Mouse (Mus musculus): ENCODE measurements around the gene Disc1. TPM values are rescaled to one million over a fixed set of nuclear protein-coding genes. Genes with fewer than 3 reads are reported as not detected.

Gene Disc1
- polyA plus RNA-seq, 1 experiment from 2014 or later = 1.6 TPM

GRCm38 (mm10) chr8:125156863-125157640 lies 103.1 kb downstream of the Disc1 start:
- Histone ChIP-seq H3K27me3 (replicated peaks; ENCODE audit: control insufficient read depth, insufficient read depth, low read length) (no peaks in the 10 kb centered on the region), H3K4me1 (ENCODE audit: control insufficient read depth, insufficient read depth, low read length) (no peaks in the 10 kb centered on the region), H3K9me3 (ENCODE audit: control insufficient read depth, low read length) (no peaks in the 10 kb centered on the region), H3K4me3 (ENCODE audit: low read depth, low read length) (no peak overlapping the region), H3K4me2 (ENCODE audit: low read depth, low read length) (no peak overlapping the region), H3K27ac (replicated peaks; ENCODE audit: low read depth, low read length) (no peak overlapping the region), H3K36me3 (ENCODE audit: control insufficient read depth, insufficient read depth, low read length) (no peaks in the 10 kb centered on the region), H3K9ac (ENCODE audit: low read depth, low read length) (no peak overlapping the region)
- WGBS = 69% methylated on average over 20 of the region's 20 CpGs
- ATAC-seq (ENCODE audit: low read depth) = no peak
- peak; percentile 27 for DNase-seq (ENCODE audit: low spot score)

- 75% methylated on average over 5 of the region's 5 CpGs for WGBS
- H3K36me3 ChIP-seq (ENCODE audit: control insufficient read depth, insufficient read depth, low read length) = no peaks in the 10 kb centered on the region
- H3K4me2 ChIP-seq (ENCODE audit: low read depth, low read length) = no peak overlapping the region
- ATAC-seq (ENCODE audit: low read depth) = no peak
- H3K4me1 ChIP-seq (ENCODE audit: control insufficient read depth, insufficient read depth, low read length) = no peaks in the 10 kb centered on the region
- no peak overlapping the region for H3K4me3 ChIP-seq (ENCODE audit: low read depth, low read length)
- no peak overlapping the region for H3K9ac ChIP-seq (ENCODE audit: low read depth, low read length)
- H3K27me3 ChIP-seq (replicated peaks; ENCODE audit: control insufficient read depth, insufficient read depth, low read length) = no peaks in the 10 kb centered on the region
- H3K27ac ChIP-seq (replicated peaks; ENCODE audit: low read depth, low read length) = no peak overlapping the region
- H3K9me3 ChIP-seq (ENCODE audit: control insufficient read depth, low read length) = no peaks in the 10 kb centered on the region
- no peak for DNase-seq (ENCODE audit: low spot score)
Measured at GRCm38 (mm10) chr8:125157641-125158005, 103.6 kb downstream of the Disc1 start.

GRCm38 (mm10) chr8:125159387-125159786 lies 105.4 kb downstream of the Disc1 start:
- whole genome bisulfite sequencing = 65% methylated on average over 12 of the region's 12 CpGs
- H3K4me1 ChIP-seq (ENCODE audit: control insufficient read depth, insufficient read depth, low read length) = no peaks in the 10 kb centered on the region
- no peaks in the 10 kb centered on the region for H3K27me3 ChIP-seq (replicated peaks; ENCODE audit: control insufficient read depth, insufficient read depth, low read length)
- no peak overlapping the region for H3K4me3 ChIP-seq (ENCODE audit: low read depth, low read length)
- no peaks in the 10 kb centered on the region for H3K36me3 ChIP-seq (ENCODE audit: control insufficient read depth, insufficient read depth, low read length)
- no peak overlapping the region for H3K27ac ChIP-seq (replicated peaks; ENCODE audit: low read depth, low read length)
- DNase-seq (ENCODE audit: low spot score) (no peak), ATAC-seq (ENCODE audit: low read depth) (no peak)
- no peak overlapping the region for H3K9ac ChIP-seq (ENCODE audit: low read depth, low read length)
- H3K9me3 ChIP-seq (ENCODE audit: control insufficient read depth, low read length) = no peaks in the 10 kb centered on the region
- no peak overlapping the region for H3K4me2 ChIP-seq (ENCODE audit: low read depth, low read length)

GRCm38 (mm10) chr8:125163491-125163890 lies 109.5 kb downstream of the Disc1 start:
- Histone ChIP-seq H3K9me3 (ENCODE audit: control insufficient read depth, low read length) (no peaks in the 10 kb centered on the region), H3K27me3 (replicated peaks; ENCODE audit: control insufficient read depth, insufficient read depth, low read length) (no peaks in the 10 kb centered on the region), H3K4me2 (ENCODE audit: low read depth, low read length) (no peak overlapping the region), H3K9ac (ENCODE audit: low read depth, low read length) (no peak overlapping the region), H3K36me3 (ENCODE audit: control insufficient read depth, insufficient read depth, low read length) (no peaks in the 10 kb centered on the region), H3K27ac (replicated peaks; ENCODE audit: low read depth, low read length) (no peak overlapping the region), H3K4me1 (ENCODE audit: control insufficient read depth, insufficient read depth, low read length) (no peaks in the 10 kb centered on the region), H3K4me3 (ENCODE audit: low read depth, low read length) (no peak overlapping the region)
- ATAC-seq (ENCODE audit: low read depth) = no peak
- DNase-seq (ENCODE audit: low spot score) = no peak
- WGBS = 81% methylated on average over 10 of the region's 10 CpGs

- Histone ChIP-seq H3K9me3 (ENCODE audit: control insufficient read depth, low read length) (no peaks in the 10 kb centered on the region), H3K4me2 (ENCODE audit: low read depth, low read length) (no peak overlapping the region), H3K9ac (ENCODE audit: low read depth, low read length) (no peak overlapping the region), H3K27ac (replicated peaks; ENCODE audit: low read depth, low read length) (no peak overlapping the region), H3K4me1 (ENCODE audit: control insufficient read depth, insufficient read depth, low read length) (no peaks in the 10 kb centered on the region), H3K36me3 (ENCODE audit: control insufficient read depth, insufficient read depth, low read length) (no peaks in the 10 kb centered on the region), H3K27me3 (replicated peaks; ENCODE audit: control insufficient read depth, insufficient read depth, low read length) (no peaks in the 10 kb centered on the region), H3K4me3 (ENCODE audit: low read depth, low read length) (no peak overlapping the region)
- WGBS = 83% methylated on average over 6 of the region's 6 CpGs
- DNase-seq (ENCODE audit: low spot score) = no peak
- ATAC-seq (ENCODE audit: low read depth) = no peak
Measured at GRCm38 (mm10) chr8:125163906-125164305, 109.9 kb downstream of the Disc1 start.

GRCm38 (mm10) chr8:125165505-125166446 lies 111.8 kb downstream of the Disc1 start:
- Histone ChIP-seq H3K9ac (ENCODE audit: low read depth, low read length) (no peak overlapping the region), H3K4me1 (ENCODE audit: control insufficient read depth, insufficient read depth, low read length) (no peaks in the 10 kb centered on the region), H3K4me3 (ENCODE audit: low read depth, low read length) (no peak overlapping the region), H3K4me2 (ENCODE audit: low read depth, low read length) (no peak overlapping the region), H3K27ac (replicated peaks; ENCODE audit: low read depth, low read length) (no peak overlapping the region), H3K27me3 (replicated peaks; ENCODE audit: control insufficient read depth, insufficient read depth, low read length) (no peaks in the 10 kb centered on the region), H3K9me3 (ENCODE audit: control insufficient read depth, low read length) (no peaks in the 10 kb centered on the region), H3K36me3 (ENCODE audit: control insufficient read depth, insufficient read depth, low read length) (no peaks in the 10 kb centered on the region)
- DNase-seq (ENCODE audit: low spot score) = peak; percentile 44
- 60% methylated on average over 11 of the region's 11 CpGs for WGBS
- no peak for ATAC-seq (ENCODE audit: low read depth)

GRCm38 (mm10) chr8:125166545-125166944 lies 112.5 kb downstream of the Disc1 start:
- H3K4me2 ChIP-seq (ENCODE audit: low read depth, low read length) = no peak overlapping the region
- H3K4me3 ChIP-seq (ENCODE audit: low read depth, low read length) = no peak overlapping the region
- ATAC-seq (ENCODE audit: low read depth) = no peak
- H3K27ac ChIP-seq (replicated peaks; ENCODE audit: low read depth, low read length) = no peak overlapping the region
- H3K27me3 ChIP-seq (replicated peaks; ENCODE audit: control insufficient read depth, insufficient read depth, low read length) = no peaks in the 10 kb centered on the region
- no peaks in the 10 kb centered on the region for H3K36me3 ChIP-seq (ENCODE audit: control insufficient read depth, insufficient read depth, low read length)
- 82% methylated on average over 6 of the region's 6 CpGs for WGBS
- H3K4me1 ChIP-seq (ENCODE audit: control insufficient read depth, insufficient read depth, low read length) = no peaks in the 10 kb centered on the region
- H3K9me3 ChIP-seq (ENCODE audit: control insufficient read depth, low read length) = no peaks in the 10 kb centered on the region
- H3K9ac ChIP-seq (ENCODE audit: low read depth, low read length) = no peak overlapping the region
- DNase-seq (ENCODE audit: low spot score) = no peak

- Histone ChIP-seq H3K36me3 (ENCODE audit: control insufficient read depth, insufficient read depth, low read length) (no peaks in the 10 kb centered on the region), H3K4me1 (ENCODE audit: control insufficient read depth, insufficient read depth, low read length) (no peaks in the 10 kb centered on the region), H3K9ac (ENCODE audit: low read depth, low read length) (no peak overlapping the region), H3K9me3 (ENCODE audit: control insufficient read depth, low read length) (no peaks in the 10 kb centered on the region), H3K4me3 (ENCODE audit: low read depth, low read length) (no peak overlapping the region), H3K27me3 (replicated peaks; ENCODE audit: control insufficient read depth, insufficient read depth, low read length) (no peaks in the 10 kb centered on the region), H3K27ac (replicated peaks; ENCODE audit: low read depth, low read length) (no peak overlapping the region), H3K4me2 (ENCODE audit: low read depth, low read length) (no peak overlapping the region)
- 56% methylated on average over 9 of the region's 9 CpGs for WGBS
- no peak for DNase-seq (ENCODE audit: low spot score)
- no peak for ATAC-seq (ENCODE audit: low read depth)
Measured at GRCm38 (mm10) chr8:125166988-125167387, 113.0 kb downstream of the Disc1 start.
